Mouse (Mus musculus) megakaryocyte, embryonic 14.5 days (primary cell): ENCODE measurements around the gene Gm20388.

ENCODE experiments used
- FLI1 ChIP-seq: IDR thresholded peaks from 2 replicates; pipeline ENCODE4 v1.6.1; 2012; ENCODE audit warnings: low read length, inconsistent platforms, mixed read lengths
- GATA1 ChIP-seq: IDR thresholded peaks from 3 replicates; pipeline ENCODE4 v1.6.1; 2012; ENCODE audit warnings: mixed read lengths, low read length, inconsistent platforms, borderline replicate concordance

DNA sequence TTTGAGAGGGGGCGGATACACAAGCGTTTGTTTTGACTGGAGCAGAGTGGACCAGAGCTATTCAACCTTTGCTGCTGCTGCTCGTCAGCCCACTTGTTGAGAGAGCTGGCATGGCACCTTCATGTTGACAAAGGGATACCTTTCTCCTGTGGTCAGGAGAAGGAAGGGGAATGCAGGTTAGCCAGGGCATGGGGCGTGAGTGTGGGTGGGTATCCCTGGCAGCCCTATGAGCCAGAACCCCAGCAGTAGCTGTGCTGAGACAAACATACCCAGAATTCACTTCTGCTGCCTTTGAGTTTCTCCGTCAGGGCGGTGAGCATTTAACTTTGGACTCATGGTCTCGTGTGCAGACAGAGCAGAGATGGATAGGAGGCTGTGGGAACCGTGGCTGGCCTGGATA lies 3747.2 kb downstream of the Gm20388 start:
- TF ChIP-seq GATA1: no peak
- no peak for TF ChIP-seq FLI1
